Mouse (Mus musculus): ENCODE data around the gene Nme4.
A peak's percentile ranks its signal among the peaks of the same experiment; 100 is the strongest.

Gene Nme4

DNA sequence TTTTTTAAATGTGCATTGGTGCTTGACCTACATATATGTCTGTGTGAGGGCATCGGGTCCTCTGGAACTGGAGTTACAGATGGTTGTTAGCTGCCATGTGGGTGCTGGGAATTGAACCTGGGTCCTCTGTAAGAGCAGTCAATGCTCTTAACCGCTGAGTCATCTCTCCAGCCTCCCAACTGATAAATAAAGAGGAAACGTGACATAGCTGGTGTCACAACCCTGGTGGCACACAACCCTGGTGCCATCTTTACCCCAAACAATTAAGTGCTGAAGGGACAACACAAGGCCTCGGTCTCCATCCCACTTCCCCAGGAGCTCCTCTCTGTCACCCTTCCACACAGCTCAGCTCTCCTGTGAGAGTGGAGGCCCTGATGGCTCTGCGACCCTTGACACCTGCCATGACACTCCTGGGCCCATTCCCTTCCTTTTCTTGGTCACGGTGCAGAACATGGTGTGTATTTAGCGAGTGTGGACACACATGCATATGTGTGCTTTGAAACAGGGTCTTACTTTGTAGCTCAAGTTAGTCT, 28.8 kb downstream of the Nme4 start:
- DNase-seq (ENCODE audit: low spot score): no peak

DNA sequence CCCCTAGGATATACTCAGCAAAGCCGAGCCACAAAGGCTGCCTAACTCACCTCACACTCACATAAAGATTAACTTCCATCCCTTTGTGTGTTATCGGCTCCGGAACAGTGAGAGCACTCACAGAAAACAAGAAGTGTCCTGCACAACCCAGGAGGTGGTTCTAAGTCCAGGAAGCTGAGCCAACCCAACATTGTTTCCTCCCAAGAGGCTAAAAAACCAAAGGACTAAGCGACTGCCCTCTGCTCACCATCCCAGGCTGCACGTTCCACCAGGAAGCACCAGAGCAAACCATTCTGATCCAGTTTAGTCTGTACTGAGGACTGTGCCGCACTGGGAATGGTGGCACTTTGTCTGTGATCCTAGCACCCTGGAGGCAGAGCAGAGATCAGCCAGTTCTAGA, 30.5 kb downstream of the Nme4 start:
- DNase-seq (ENCODE audit: low spot score): peak; percentile 44

DNA sequence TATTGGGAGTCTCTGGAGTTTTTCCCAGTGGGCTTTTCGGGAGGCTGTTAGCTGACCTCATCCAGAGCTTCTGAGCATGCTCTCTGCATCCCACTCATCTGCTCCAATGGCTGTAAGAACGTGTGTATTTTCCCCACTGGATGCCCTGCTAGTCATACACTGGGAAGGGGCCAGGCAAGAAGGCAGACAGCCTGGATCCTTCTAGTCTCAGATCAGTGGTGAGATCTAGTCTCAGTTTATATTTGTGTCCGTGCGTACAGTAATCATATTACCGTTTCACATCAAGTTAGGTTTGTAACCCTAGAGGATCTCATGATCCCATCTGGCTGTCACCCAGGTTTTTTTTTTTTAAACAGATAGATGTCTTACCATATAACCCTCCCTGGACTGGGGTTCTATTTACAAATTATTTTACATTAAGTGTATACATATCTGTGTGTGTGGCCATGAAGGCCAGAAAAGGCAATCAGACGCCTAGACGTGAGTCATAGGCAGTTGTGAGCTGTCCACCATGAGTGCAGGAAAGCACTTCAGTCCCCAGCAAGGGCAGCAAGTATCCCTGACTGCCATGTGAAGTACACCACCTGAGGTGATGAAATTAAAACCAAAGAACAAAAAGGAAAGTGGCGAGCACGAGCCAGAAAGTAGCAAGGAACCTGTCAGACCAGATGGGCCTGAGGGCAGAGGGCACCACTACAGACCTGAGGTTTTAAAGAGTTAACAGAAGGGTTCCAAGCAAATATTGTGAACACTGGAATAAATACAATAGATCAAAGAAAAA, 37.4 kb downstream of the Nme4 start:
- DNase-seq (ENCODE audit: low spot score): no peak

DNA sequence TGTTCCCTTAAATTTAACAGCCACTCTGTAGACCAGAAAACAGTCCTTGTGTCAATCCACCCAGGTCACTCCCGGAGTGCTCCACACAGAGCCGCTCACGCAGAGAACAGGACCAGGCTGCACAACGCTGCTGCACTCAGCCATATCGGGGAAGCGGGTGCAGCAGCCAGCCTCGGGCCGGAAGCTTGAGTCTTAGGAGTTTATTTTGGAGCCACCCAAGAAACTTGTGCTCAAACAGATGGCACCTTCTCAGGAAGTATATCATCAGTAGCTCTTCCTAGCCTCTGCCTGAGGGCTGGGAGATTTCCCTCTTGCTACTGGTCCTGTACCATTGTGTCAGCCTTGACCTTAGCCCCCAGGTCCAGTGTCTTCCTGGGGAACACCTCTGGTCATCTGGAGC, 38.1 kb downstream of the Nme4 start:
- no peak for DNase-seq (ENCODE audit: low spot score)

DNA sequence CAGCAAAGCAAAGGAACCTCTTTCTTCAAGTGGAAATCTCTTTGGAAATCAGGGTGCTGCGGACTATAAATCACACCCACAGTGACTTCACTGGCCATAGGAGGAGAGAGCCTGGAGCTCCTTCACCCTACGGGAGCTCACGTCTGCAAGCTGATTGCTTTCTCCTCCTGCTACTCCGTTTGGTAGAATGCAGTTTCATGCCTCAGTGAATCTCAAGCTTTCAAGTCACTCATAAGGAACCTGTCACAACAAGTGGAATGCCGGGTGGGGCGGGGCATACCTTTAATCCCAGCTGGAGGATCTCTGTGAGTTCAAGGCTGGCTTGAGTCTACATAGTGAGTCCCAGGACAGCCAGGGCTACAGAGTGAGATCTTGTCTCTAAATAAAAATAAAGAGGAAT, 40.2 kb downstream of the Nme4 start:
- no peak for DNase-seq (ENCODE audit: low spot score)

DNA sequence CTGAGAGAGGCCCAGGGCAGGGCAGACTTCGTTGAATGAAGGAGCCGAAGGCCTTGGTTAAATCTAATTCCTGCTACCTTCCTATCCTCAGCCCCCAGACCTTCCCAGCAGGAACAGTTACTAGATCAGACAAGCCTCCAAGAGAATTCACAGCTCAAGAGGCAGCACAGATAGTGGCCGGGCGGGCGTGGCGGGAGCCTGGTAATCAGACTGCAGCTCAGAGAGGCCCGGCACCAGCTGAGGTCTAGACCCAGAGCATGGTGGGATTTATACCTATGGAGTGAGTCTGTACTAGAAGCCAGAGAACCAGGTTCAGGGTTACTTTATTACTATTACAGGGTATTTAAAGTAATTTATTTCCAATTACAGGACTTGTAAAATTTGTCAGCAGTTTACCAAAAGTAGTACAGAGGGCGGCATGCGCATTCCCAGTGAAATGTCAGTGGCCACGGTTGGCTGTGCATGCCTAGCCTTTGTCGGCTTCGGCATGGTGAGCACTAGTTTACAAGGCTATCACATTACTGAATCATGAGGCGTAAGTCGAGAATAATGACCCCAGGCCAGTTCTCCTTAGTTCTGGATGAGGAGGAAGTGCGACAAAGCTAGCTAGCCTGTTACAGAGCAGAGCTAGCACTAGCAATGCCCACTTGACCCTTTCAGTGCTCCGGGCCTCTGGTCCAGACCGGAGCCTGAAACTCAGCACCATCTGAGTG, 41.1 kb downstream of the Nme4 start:
- no peak for DNase-seq (ENCODE audit: low spot score)

DNA sequence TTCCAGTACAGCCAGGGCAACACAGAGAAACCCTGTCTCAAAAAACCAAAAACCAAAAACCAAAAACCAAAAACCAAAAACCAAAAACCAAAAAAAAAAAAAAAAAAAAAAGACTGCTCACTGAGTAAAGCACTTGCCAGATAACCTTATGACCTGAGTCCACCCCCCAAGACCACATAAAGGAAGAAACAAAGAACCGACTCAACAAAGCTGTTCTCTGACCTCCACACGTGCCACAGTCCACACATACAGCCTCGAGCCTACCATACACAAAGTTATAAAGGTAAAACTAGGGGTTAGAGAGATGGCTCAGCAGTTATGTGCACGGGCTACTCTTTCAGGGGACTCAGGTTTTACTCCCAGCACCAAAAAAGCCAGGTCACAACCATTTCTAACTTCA, 42.7 kb downstream of the Nme4 start:
- no peak for DNase-seq (ENCODE audit: low spot score)

DNA sequence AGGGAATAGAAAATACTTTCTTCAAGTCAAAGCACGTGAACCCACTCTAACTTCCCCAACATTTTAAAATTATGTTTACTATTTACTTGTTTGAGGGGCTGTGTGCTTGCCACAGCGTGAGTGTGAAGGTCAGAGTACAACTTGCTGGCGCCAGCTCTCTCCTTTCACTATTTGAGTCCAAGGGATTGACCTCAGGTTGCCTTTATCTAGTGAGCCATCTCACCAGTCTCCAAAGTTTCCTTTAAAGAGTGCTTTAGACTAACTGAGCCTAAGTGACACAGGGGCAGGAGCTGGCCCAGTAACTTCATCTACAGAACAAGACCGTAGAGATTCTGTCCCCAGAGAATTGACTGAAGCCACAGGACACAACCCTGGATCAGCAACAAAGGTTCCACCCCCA, 43.3 kb downstream of the Nme4 start:
- DNase-seq (ENCODE audit: low spot score): no peak

DNA sequence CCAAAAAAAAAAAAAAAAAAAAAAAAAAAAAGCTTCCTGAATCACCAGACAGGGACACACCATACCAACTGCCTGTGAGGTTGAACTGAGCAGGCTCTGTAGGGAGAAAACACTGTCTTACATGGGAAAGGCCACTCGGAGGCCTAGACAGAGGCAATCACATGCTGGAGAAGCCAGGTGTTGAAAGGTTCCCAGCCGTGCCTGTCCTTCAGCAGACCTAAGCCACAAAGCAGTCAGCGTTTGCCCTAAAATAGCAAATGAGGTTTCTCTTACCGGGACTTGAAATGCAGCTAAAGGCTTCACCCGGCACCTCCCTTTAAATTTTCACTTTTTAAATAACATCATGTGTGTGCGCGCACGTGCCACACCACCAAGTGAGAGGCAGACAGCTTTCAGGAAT, 47.3 kb downstream of the Nme4 start:
- no peak for DNase-seq (ENCODE audit: low spot score)

DNA sequence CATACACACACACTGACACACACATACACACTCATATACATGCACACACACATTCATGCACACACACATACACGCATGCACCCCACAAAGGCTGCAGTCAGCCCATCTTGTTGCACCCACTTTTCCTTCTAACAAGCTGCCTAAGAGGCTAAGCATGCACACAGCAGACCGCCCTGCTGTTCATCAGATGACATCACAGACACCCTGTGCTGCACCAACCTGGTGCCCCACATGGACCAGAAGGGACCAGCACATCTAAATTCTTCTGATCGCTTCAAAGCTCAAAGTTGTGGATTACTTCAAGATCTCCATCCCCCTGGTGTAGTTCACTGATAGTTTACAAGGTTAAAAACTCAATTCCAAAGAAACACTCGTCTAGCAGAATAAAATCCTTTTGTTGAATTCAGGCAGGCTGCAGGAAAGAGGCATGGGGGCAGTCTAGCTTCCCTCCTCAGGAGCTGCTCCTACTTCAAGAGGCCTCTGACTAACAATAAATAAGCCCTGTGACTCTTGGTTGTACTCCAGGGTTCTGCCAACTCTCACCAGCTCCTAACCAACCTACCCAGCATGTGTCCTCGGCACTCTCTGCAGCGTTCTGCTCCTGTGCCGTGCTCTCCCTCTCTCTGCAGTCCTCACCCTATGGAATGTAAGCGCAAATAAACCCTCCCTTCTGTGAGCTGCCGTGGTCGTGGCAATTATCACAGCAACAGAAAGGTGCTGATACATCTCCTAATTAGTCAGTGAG, 49.0 kb downstream of the Nme4 start:
- no peak for DNase-seq (ENCODE audit: low spot score)

DNA sequence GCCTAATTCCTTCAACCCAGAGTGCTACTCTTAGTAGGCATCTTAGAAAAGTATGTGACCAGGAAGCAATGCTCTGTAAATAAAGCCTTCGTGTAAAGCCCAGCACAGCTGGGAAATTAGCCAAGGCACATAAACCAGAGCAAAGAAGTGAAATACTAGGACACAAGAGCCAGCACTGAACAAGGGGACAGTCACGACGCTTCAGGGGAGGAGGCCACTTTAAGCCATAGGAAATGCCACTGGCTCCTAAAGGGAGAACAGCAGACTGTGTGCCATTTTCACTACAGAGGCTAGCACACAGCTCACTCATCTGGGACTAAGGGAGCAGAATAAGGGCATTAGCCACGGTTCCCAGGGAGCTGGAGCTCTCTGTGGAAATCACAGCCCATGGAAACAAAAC, 50.1 kb downstream of the Nme4 start:
- peak; percentile 53 for DNase-seq (ENCODE audit: low spot score)

DNA sequence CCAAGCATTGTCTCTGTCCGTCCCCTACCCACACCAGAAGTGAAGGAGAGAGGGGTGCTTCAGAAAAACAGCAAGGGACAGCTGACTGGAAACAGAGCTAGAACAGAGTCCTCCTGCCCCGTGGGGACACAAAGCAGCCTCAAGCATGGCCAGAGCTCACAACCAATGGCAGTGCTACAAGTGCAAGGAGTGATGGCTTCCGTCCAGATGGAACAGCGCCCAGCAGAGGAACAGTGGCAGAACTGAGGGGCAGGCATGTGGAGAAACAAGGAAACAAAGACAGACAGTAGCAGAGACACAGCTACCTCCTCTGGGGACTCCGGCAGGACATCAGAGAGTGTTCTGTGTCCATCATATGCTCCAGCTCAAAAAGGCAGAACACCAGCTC, 52.2 kb downstream of the Nme4 start:
- peak; percentile 92 for DNase-seq (ENCODE audit: low spot score)

DNA sequence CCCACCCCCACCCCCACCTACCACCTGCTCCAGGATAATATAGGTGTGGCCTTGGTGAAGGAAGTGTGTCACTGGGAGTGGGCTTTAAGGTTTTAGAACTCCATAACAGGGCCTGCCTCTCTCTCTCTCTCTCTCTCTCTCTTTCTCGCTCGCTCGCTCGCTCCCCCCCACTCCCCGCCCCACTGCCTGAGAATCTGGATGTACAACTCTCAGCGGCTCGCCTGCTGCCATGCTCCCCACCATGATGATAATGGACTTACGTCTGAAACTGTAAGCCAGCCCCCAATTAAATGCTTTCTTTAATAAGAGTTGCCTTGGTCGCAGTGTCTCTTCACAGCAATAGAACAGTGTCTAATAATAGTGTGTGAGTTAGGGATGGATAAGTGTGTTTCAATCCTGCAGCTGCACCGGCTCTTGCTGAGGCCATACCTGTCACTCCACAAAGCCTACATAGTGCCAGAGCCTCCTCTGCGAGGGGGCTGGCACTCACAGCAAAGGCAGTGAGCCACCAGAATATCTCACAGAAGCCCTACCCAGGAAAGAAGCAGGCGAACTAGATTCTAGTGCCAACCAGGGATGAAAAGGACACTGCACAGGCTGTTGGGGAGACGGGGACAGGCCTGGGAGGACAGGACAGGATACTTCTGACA, 52.7 kb downstream of the Nme4 start:
- DNase-seq (ENCODE audit: low spot score): no peak

Measured in adipocyte (in vitro differentiated cells).